Mouse (Mus musculus): ENCODE measurements at regions not wholly inside any gene's neighbourhood (a gene's known extent, or its start where the extent isn't known, plus 50 kb on each side); places are given as distances from the start of the nearest gene placed in this dataset.
"Not testable (repeated sequence)": the region's sequence is repeated elsewhere in the genome, so short reads cannot be mapped to it uniquely, and the experiment has no call there.

DNA sequence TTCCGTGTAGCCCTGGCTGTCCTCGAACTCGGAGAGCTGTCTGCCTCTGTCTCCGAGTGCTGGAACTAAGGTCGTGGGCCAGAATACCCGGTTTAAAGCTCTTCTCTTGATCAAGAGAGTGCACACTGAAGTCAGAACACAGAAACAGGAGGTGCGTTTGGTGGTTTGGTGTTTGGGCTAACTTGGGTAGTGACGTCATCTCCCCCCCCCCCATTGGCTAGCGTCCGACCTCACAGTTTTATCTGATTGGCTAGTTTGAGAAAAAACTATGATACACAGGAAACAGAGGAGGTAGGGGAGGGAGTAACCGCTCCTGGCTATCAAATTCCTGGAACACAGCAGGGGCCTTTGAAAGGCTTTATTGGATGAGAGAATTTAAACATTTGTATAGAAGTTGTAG is 60.2 kb upstream of the Pim1 start:
- ATAC-seq (ENCODE audit: insufficient read depth) (no peak), DNase-seq (no peak)
- Histone ChIP-seq H3K4me2 (no peak overlapping the region), H3K4me1 (ENCODE audit: insufficient read depth) (no peaks in the 10 kb centered on the region), H3K36me3 (ENCODE audit: insufficient read depth) (no peaks in the 10 kb centered on the region), H3K9me3 (ENCODE audit: low read depth, low read length) (no peaks in the 10 kb centered on the region), H3K27me3 (ENCODE audit: insufficient read depth, low read length) (no peaks in the 10 kb centered on the region), H3K4me3 (ENCODE audit: low read depth, low read length) (no peak overlapping the region), H3K27ac (ENCODE audit: low read depth) (no peak overlapping the region), H3K9ac (no peak overlapping the region)
- no peak for TF ChIP-seq CTCF (IDR thresholded peaks at IDR 0.05; ENCODE audit: low read depth)
- 75% methylated on average over 11 of the region's 11 CpGs for WGBS

DNA sequence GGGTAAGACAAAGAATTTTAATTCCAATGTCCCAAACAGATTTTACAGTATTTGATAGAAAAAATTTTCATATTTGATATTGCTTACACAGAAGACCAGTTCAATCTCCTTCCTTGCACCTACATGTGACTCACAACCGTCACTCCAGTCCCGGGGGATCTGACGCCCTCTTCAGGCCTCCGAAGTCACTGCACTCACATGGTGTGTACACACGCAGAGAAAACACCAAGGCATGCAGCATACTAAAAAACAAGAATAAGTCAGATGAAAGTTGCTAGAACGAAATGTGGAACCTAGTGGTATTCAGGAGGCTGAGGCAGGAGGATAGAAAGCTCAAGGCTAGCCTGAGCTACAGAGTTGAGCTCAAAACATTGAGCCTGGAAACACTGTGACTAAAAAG is 59.7 kb upstream of the Pim1 start:
- no peaks in the 10 kb centered on the region for H3K9me3 ChIP-seq (ENCODE audit: low read depth, low read length)
- ATAC-seq (ENCODE audit: insufficient read depth) (no peak), DNase-seq (no peak)
- 92% methylated on average over 6 of the region's 6 CpGs for WGBS
- no peaks in the 10 kb centered on the region for H3K36me3 ChIP-seq (ENCODE audit: insufficient read depth)
- H3K4me2 ChIP-seq = no peak overlapping the region
- no peak overlapping the region for H3K9ac ChIP-seq
- H3K27ac ChIP-seq (ENCODE audit: low read depth) = no peak overlapping the region
- H3K27me3 ChIP-seq (ENCODE audit: insufficient read depth, low read length) = no peaks in the 10 kb centered on the region
- TF ChIP-seq CTCF (IDR thresholded peaks at IDR 0.05; ENCODE audit: low read depth) = peak; percentile 20; the same call in 1 of the 2 replicates
- no peaks in the 10 kb centered on the region for H3K4me1 ChIP-seq (ENCODE audit: insufficient read depth)
- H3K4me3 ChIP-seq (ENCODE audit: low read depth, low read length) = no peak overlapping the region

DNA sequence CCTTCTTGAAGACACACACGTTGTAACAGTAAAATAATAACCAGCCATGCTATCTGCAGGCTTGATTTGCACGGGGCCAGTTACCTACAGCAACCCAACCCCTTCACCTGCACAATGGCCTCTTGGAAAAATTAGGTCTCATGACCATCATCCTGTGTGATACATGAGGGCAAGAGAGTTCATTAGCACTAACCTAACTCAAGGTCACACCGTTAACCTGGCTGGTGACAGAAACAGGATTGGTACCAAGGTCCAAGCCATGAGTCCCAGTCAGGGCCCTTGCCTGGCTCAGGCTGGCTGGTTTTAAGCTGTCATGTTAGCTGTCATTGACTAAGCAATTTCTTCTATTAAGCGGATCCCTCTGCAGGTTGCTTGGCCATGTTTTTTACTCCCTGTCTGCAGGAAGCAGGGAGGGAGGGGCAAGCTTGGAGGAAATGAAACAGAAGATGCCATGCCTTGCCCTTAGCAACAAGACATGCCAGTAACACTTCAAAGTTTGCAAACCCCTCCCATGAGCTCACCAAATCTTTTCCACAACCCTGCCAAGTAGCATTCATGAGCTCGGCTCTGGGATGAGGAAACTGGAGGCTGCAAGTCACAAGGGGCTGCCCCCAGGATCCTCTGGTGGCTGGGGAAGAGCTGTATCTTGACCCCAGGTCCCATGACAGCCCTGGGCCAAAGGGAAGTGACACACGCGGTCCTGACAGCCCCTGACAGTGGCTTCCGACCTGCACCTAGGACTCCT is 58.8 kb upstream of the Pim1 start:
- Histone ChIP-seq H3K27me3 (ENCODE audit: insufficient read depth, low read length) (no peaks in the 10 kb centered on the region), H3K4me2 (no peak overlapping the region), H3K9ac (no peak overlapping the region), H3K4me3 (ENCODE audit: low read depth, low read length) (no peak overlapping the region), H3K9me3 (ENCODE audit: low read depth, low read length) (no peaks in the 10 kb centered on the region), H3K27ac (ENCODE audit: low read depth) (no peak overlapping the region), H3K36me3 (ENCODE audit: insufficient read depth) (no peaks in the 10 kb centered on the region), H3K4me1 (ENCODE audit: insufficient read depth) (no peaks in the 10 kb centered on the region)
- TF ChIP-seq CTCF (IDR thresholded peaks at IDR 0.05; ENCODE audit: low read depth) = no peak
- no peak for DNase-seq
- ATAC-seq (ENCODE audit: insufficient read depth) = no peak
- WGBS = 53% methylated on average over 8 of the region's 8 CpGs

DNA sequence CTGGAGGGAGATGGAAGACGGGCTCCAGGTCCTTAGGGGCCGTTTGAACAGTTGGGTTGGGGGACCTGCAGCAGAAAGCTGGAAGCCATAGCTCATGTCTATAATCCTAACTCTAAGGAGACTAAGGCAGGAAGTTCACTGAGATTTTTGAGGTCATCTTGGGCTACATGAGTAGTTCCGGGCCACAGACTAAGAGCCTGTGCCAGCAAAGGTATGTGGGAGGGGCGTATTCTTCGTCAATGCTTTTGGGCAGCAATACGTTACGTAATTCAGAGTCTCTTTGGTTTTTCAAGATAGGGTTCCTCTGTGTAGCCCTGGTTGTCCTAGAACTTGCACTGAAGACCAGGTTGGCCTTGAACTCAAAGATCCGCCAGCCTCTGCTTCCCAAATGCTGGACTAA is 57.9 kb upstream of the Pim1 start:
- Histone ChIP-seq H3K27me3 (ENCODE audit: insufficient read depth, low read length) (no peaks in the 10 kb centered on the region), H3K4me3 (ENCODE audit: low read depth, low read length) (no peak overlapping the region), H3K9ac (no peak overlapping the region), H3K27ac (ENCODE audit: low read depth) (no peak overlapping the region), H3K36me3 (ENCODE audit: insufficient read depth) (no peaks in the 10 kb centered on the region), H3K4me1 (ENCODE audit: insufficient read depth) (peaks cover 2% of the 10 kb centered on the region), H3K9me3 (ENCODE audit: low read depth, low read length) (no peaks in the 10 kb centered on the region), H3K4me2 (no peak overlapping the region)
- WGBS = 91% methylated on average over 8 of the region's 8 CpGs
- ATAC-seq (ENCODE audit: insufficient read depth) (no peak), DNase-seq (no peak)
- TF ChIP-seq CTCF (IDR thresholded peaks at IDR 0.05; ENCODE audit: low read depth) = no peak

DNA sequence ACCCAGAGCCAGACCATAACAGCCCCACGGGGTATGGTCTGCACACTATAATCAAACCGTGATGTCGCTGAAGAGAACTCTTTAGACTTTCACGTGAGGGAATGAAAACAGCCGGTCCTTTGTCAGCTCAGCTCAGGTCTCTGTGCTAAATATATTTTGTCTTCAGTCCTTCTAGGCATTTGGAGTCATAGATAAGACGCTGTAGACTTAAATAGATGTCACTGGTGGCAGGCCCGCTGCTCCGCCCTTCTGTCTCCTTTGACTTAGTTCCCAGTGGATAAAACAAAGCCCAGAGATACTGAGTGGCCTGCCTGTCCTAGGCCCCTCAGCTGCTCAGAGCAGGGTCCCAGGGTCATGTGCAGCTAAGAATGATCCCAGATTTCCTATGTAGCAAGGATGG is 57.2 kb upstream of the Pim1 start:
- Histone ChIP-seq H3K4me3 (ENCODE audit: low read depth, low read length) (no peak overlapping the region), H3K9ac (no peak overlapping the region), H3K4me2 (no peak overlapping the region), H3K4me1 (ENCODE audit: insufficient read depth) (peaks cover 6% of the 10 kb centered on the region), H3K27ac (ENCODE audit: low read depth) (peak overlapping the region; percentile 43; the same call in 1 of the 2 replicates), H3K27me3 (ENCODE audit: insufficient read depth, low read length) (no peaks in the 10 kb centered on the region), H3K9me3 (ENCODE audit: low read depth, low read length) (no peaks in the 10 kb centered on the region), H3K36me3 (ENCODE audit: insufficient read depth) (no peaks in the 10 kb centered on the region)
- DNase-seq = no peak
- no peak for TF ChIP-seq CTCF (IDR thresholded peaks at IDR 0.05; ENCODE audit: low read depth)
- no peak for ATAC-seq (ENCODE audit: insufficient read depth)
- WGBS = 55% methylated on average over 8 of the region's 8 CpGs

DNA sequence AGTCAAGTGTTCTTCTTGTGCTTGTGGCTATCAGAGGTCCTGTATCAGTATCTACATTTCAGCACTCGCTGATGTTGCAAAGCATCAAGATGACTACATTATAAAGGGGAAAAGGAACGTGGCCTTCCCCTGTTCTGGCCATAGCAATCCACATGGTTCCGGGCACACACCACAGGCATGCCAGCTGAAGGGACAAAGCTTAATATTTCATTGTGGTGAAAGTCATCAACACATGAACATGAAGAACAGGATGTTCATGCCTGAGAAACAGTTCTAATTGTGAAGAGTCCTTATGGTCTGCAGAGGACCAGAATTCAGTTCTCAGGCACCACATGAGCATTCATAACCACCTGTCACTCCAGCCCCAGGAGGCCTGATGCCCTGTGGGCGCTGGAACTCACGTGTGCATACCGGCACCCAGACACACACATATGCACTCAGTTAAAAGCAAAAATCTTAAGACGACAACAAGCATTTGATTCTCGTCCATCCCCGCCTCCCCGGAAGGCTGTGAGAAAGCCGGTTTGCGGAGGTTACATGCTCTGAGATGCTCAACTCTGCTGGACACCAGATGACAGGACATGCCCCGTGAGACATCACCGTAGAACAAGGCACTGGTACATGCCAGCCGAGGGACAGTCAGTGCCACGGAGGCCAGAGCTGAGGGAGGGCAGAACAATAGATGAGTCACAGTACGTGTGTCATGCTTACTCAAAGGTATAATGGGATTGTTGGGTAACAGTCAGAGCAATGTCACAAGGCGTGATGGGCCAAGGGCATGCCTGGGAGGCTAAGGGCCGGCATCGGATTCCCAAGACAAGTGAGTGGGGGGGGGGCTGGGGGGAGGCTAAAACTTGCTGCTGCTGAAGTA is 56.2 kb upstream of the Pim1 start:
- ATAC-seq (ENCODE audit: insufficient read depth) = no peak

DNA sequence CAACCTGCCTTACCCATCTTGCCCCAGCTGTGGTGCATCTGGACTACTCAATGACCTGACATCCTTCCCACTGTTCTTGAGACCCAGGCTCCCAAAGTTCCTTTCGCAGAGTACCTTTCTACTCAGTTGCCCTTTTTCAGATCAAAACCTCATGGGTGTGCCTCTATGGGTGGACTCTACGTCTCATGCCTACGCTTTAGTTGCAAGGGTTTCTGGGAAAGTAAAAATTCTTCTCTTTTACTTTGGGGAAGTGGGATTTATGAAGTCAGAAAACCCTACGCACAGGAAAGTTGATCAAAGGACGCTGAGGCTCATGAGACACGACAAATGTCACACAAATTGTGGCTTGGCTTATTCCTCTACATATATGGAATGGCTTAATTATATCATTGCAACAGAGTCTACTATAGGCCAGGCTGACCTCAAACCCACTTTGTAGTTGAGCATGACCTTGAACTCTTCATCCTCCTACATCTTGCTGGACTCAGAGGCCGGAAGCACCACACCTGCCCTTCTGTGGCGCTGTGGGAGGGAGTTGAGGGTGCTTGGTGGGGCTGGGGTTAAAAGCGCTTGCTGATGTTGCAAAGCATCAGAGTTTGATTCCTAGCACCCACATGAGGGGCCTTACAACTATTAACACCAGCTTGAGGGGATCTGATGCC is 55.1 kb upstream of the Pim1 start:
- H3K4me3 ChIP-seq (ENCODE audit: low read depth, low read length) = no peak overlapping the region
- no peak for TF ChIP-seq CTCF (IDR thresholded peaks at IDR 0.05; ENCODE audit: low read depth)
- H3K4me1 ChIP-seq (ENCODE audit: insufficient read depth) = peaks cover 12% of the 10 kb centered on the region
- H3K9me3 ChIP-seq (ENCODE audit: low read depth, low read length) = no peaks in the 10 kb centered on the region
- H3K27ac ChIP-seq (ENCODE audit: low read depth) = no peak overlapping the region
- no peaks in the 10 kb centered on the region for H3K27me3 ChIP-seq (ENCODE audit: insufficient read depth, low read length)
- WGBS = 95% methylated on average over 9 of the region's 9 CpGs
- ATAC-seq (ENCODE audit: insufficient read depth) = no peak
- no peak for DNase-seq
- no peak overlapping the region for H3K9ac ChIP-seq
- no peak overlapping the region for H3K4me2 ChIP-seq
- H3K36me3 ChIP-seq (ENCODE audit: insufficient read depth) = no peaks in the 10 kb centered on the region

More for the DNA sequence above, 56.2 kb upstream of the Pim1 start:
- no peak overlapping the region for H3K4me2 ChIP-seq
- no peak for TF ChIP-seq CTCF (IDR thresholded peaks at IDR 0.05; ENCODE audit: low read depth)
- H3K9ac ChIP-seq = no peak overlapping the region
- no peak for DNase-seq
- peaks cover 7% of the 10 kb centered on the region for H3K4me1 ChIP-seq (ENCODE audit: insufficient read depth)
- WGBS = 76% methylated on average over 20 of the region's 20 CpGs
- no peaks in the 10 kb centered on the region for H3K27me3 ChIP-seq (ENCODE audit: insufficient read depth, low read length)
- no peaks in the 10 kb centered on the region for H3K36me3 ChIP-seq (ENCODE audit: insufficient read depth)
- H3K4me3 ChIP-seq (ENCODE audit: low read depth, low read length) = no peak overlapping the region
- no peaks in the 10 kb centered on the region for H3K9me3 ChIP-seq (ENCODE audit: low read depth, low read length)
- H3K27ac ChIP-seq (ENCODE audit: low read depth) = no peak overlapping the region

DNA sequence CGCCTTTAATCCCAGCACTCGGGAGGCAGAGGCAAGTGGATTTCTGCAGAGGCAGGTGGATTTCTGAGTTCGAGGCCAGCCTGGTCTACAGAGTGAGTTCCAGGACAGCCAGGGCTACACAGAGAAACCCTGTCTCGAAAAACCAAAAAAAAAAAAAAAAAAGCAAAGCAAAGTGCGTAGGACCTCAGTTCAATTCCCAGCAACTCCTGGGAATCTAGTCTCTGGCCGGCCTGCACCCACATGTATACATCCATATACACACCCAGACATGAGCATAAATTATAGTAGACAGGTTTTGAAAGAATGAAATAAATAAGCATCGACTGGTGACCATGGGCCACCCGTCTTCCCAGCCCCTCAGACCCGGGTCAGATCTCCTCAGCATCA is 54.1 kb upstream of the Pim1 start:
- peaks cover 12% of the 10 kb centered on the region for H3K4me1 ChIP-seq (ENCODE audit: insufficient read depth)
- not testable (repeated sequence) for DNase-seq; H3K36me3 ChIP-seq (ENCODE audit: insufficient read depth); H3K9me3 ChIP-seq (ENCODE audit: low read depth, low read length); H3K27me3 ChIP-seq (ENCODE audit: insufficient read depth, low read length); H3K9ac ChIP-seq
- peak overlapping the region; percentile 41; the same call in 1 of the 2 replicates for H3K4me3 ChIP-seq (ENCODE audit: low read depth, low read length)
- H3K27ac ChIP-seq (ENCODE audit: low read depth) = peak overlapping the region; percentile 85
- WGBS = 73% methylated on average over 9 of the region's 9 CpGs
- ATAC-seq (ENCODE audit: insufficient read depth) = 0 out of 2 replicates have a peak, but pooled peaks have one; percentile 10
- peak overlapping the region; percentile 73 for H3K4me2 ChIP-seq
